Mouse (Mus musculus) lung, postnatal 0 days (tissue): Measurements from ENCODE around the gene Uqcrfs1.

Source experiments
- CTCF ChIP-seq: IDR thresholded peaks from 2 replicates; pipeline ENCODE4 v1.5.1; 2016; ENCODE audit warnings: antibody characterized with exemption, mild to moderate bottlenecking
- EP300 ChIP-seq: IDR thresholded peaks from 2 replicates; pipeline ENCODE4 v1.6.1; 2016; ENCODE audit warnings: antibody characterized with exemption, mild to moderate bottlenecking, control low read depth

DNA sequence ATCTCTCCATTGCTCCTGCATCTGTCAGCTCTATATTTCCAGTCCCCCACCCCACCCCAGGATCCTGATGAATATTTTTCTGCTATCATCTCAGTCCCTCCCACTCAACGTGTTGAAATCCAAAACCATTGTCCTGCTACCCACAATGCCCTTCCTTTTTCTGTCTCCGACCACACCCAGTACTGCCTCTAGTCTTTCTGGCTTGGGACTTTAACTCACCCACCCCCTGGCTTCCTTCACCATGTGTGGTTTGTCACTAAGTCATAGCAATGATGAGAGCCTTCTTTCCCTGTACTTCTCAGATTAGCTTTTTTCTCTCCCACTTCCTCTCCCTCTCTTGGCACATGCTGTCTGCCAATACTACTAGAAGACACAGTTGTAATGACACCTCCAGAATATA is 31.7 kb upstream of the Uqcrfs1 start:
- TF ChIP-seq CTCF, result no peak
- TF ChIP-seq EP300, result no peak
